Mouse (Mus musculus) embryonic facial prominence, embryonic 14.5 days (tissue): ENCODE measurements around the gene Rab2b. TPM values are rescaled to one million over a fixed set of nuclear protein-coding genes. Genes with fewer than 3 reads are reported as not detected.

ENCODE experiments used
- ATAC-seq: fragments of 200-750 bp; cut with Nextera tagmentation; 2 replicates; pipeline ENCODE4 v1.8.0; 2017; ENCODE audit warnings: low read depth, moderate number of reproducible peaks, moderate TSS enrichment
- DNase-seq: peaks from one replicate; pipeline ENCODE4 v3.0.0-alpha.2; 2015; ENCODE audit warnings: low spot score
- H3K27ac ChIP-seq: fragments of 300-500 bp; sonication (generic); replicated peaks from 2 replicates; pipeline ENCODE4 v1.5.1; 2014; ENCODE audit warnings: low read depth, mild to moderate bottlenecking, low read length, moderate library complexity
- H3K27me3 ChIP-seq: fragments of 300-500 bp; sonication (generic); replicated peaks from 2 replicates; pipeline ENCODE4 v1.6.1; 2014; ENCODE audit warnings: low read length; ENCODE audit not compliant: control insufficient read depth, insufficient read depth
- H3K36me3 ChIP-seq: fragments of 300-500 bp; sonication (generic); 2 replicates; pipeline ENCODE4 v1.6.1; 2014; ENCODE audit warnings: low read length, mixed read lengths; ENCODE audit not compliant: control insufficient read depth, insufficient read depth
- H3K4me1 ChIP-seq: fragments of 300-500 bp; sonication (generic); 2 replicates; pipeline ENCODE4 v1.6.1; 2014; ENCODE audit warnings: antibody characterized with exemption, low read length; ENCODE audit not compliant: control insufficient read depth, insufficient read depth
- H3K4me2 ChIP-seq: fragments of 300-500 bp; sonication (generic); 2 replicates; pipeline ENCODE4 v1.6.1; 2014; ENCODE audit warnings: low read depth, mild to moderate bottlenecking, low read length, moderate library complexity, mixed read lengths
- H3K4me3 ChIP-seq: fragments of 300-500 bp; sonication (generic); 2 replicates; pipeline ENCODE4 v1.5.1; 2014; ENCODE audit warnings: low read depth, mild to moderate bottlenecking, low read length
- H3K9ac ChIP-seq: fragments of 300-500 bp; sonication (generic); 2 replicates; pipeline ENCODE4 v1.6.1; 2014; ENCODE audit warnings: low read depth, mild to moderate bottlenecking, low read length, moderate library complexity, mixed read lengths
- H3K9me3 ChIP-seq: fragments of 300-500 bp; sonication (generic); 2 replicates; pipeline ENCODE4 v1.6.1; 2016; ENCODE audit warnings: low read length; ENCODE audit not compliant: control insufficient read depth
- WGBS: fragments of 180-500 bp; shearing (Covaris S2); extraction: QIAGEN DNeasy Blood & Tissue Kit; methylation state at CpG from one replicate; pipeline ENCODE4 v1.1.7; 2014; 5-methylcytosine and 5-hydroxymethylcytosine counted together
- polyA plus RNA-seq: library from polyadenylated mRNA; unstranded; fragments of >200 nt; fragmentation: Nextera tagmentation; extraction: Ambion mirVana; gene quantifications from 2 replicates; pipeline ENCODE4 v1.2.1, GENCODE M21; 2014

Gene Rab2b
- polyA plus RNA-seq, result 17.3 and 19.9 TPM in 2 replicates

DNA sequence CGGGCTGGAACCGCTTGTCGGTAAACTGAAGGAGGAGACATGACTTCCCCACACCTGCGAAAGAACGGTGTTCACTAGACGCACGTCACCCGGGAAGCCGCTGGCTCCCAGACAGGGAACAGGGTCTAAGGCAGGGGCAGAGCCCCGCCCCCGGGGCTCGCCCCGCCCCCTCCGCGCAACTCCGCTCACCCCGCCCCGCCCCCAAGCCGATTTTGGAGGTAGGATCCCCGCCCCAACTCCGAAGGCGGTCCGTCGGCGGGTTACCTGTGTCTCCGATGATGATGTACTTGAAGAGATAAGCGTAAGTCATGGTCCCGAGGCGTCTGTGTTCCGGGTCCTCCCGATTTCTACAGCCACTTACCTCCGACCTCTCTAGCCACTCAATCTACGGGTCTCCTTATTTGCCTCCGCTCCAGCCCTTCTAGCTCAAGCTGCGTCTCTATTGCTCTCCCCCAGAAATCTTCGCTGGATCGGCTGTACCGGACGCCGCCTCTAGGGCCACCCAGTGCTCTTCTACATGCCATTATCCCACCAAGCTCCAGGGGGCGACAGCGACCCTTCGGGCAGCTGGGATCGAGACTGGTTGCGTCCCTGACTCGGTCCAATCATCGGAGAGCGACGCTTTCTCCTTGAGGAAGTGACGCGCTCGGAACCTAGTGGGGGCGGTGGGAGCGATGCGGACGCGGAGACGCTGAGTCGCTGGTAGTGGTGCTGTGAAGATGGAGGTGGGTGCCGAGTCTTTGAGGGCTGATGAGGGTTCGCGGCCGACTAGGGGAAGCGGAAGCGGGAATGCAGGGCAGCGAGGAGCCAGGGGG is at the start of gene Rab2b, which contains the start of gene Tox4:
Rab2b (minus strand) TSS at position 614 of the 815 bp plus-strand sequence.
Tox4 (plus strand) TSS at position 215 of the 815 bp plus-strand sequence.
- ATAC-seq (peak; percentile 99), DNase-seq (peak; percentile 99)
- H3K36me3 ChIP-seq, result peaks cover 12% of the 10 kb centered on the region
- H3K27ac ChIP-seq, result peak within 1 kb of the TSS; percentile 88
- H3K4me3 ChIP-seq, result peak within 1 kb of the TSS; percentile 91
- H3K4me1 ChIP-seq, result peaks cover 11% of the 10 kb centered on the region
- peak within 1 kb of the TSS; percentile 94 for H3K9ac ChIP-seq
- no peaks in the 10 kb centered on the region for H3K27me3 ChIP-seq
- H3K9me3 ChIP-seq, result no peaks in the 10 kb centered on the region
- 1% methylated on average over 50 of the region's 66 CpGs for WGBS
- H3K4me2 ChIP-seq, result peak within 1 kb of the TSS; percentile 73

DNA sequence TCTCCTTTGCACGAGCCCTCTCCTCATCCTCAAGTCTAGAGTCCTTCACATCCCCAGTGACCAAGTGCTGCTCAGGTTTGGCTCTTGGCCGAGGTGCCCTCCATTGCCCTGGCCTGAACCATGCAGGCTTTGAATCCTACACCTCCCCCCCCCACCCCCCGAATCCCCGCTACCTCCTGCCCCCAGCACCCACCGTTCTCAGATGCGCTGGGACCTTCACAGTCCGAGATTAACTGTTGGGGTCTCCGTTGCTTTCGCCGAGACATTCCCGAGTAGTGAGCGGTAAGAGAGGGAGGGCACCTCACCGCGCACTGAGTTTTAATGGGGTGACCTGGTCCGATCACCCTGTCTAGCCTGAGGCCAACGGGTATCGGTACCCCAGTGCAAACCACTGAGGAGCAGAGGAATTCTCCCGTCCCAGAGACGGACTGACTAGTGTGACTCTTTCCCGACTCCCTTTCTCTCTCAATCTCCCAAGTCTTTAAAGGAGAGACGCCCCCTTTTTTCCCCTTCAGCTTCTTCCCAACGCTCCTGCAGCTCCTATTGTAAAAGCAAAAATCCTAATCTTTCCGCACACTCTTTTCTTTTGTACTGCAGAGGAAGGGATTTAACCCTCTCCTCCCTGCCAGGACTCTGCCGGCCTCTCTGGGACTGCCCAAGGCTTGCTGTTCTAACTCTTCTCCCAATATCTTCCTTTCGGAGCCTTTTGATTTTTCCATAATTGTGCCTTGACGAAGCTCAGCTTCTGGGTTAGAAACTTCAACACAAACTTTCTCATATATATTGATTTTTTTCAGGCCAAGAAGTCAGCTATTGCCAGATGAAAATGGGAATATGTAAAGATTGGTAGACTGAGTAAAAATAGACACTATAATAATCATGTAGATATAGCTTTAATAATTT is 48.8 kb upstream of the Rab2b start, which contains the start of gene Sall2:
Sall2 (minus strand) TSS at position 853 of the 903 bp plus-strand sequence.
- H3K9ac ChIP-seq, result peak within 1 kb of the TSS; percentile 63
- peaks cover 8% of the 10 kb centered on the region; the same call in 1 of the 2 replicates for H3K27me3 ChIP-seq
- H3K4me1 ChIP-seq, result no peaks in the 10 kb centered on the region
- WGBS, result under 1% methylated on average over 26 of the region's 26 CpGs
- H3K36me3 ChIP-seq, result no peaks in the 10 kb centered on the region
- peak within 1 kb of the TSS; percentile 68 for H3K4me2 ChIP-seq
- DNase-seq, result peak; percentile 25
- H3K4me3 ChIP-seq, result peak within 1 kb of the TSS; percentile 44
- H3K27ac ChIP-seq, result no peak within 1 kb of the TSS
- ATAC-seq, result peak; percentile 45
- H3K9me3 ChIP-seq, result no peaks in the 10 kb centered on the region

DNA sequence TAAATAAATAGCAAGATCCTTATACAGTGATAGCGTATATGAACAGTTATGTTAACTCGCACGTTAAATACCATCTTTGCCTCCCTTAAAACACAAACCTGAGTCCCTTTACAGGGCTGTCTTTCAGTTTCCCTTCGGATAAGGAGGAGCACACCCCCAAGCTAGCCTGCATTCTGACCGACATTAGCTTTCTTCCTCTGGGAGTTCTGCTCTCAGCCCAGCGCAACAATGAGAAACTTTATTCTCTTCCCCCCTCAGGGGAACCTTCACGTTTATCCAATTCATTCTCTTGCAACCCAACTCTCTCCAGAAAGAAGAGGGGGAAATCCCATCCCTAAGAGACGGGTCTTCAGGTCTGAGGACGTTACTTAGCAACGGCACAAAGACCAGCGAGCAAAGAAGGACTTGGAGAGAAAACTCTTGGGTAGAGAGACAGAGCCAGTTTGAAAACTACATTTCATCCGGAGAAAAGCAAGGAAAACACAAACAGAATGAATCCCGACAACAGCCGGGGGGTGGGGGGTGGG is 48.1 kb upstream of the Rab2b start:
- no peak overlapping the region for H3K27ac ChIP-seq
- ATAC-seq, result peak; percentile 58
- H3K36me3 ChIP-seq, result no peaks in the 10 kb centered on the region
- no peaks in the 10 kb centered on the region for H3K9me3 ChIP-seq
- DNase-seq, result peak; percentile 69
- H3K4me3 ChIP-seq, result peak overlapping the region; percentile 44
- under 1% methylated on average over 12 of the region's 14 CpGs for WGBS
- H3K9ac ChIP-seq, result peak overlapping the region; percentile 63
- H3K4me2 ChIP-seq, result peak overlapping the region; percentile 68
- no peaks in the 10 kb centered on the region for H3K4me1 ChIP-seq
- peaks cover 8% of the 10 kb centered on the region; the same call in 1 of the 2 replicates for H3K27me3 ChIP-seq

DNA sequence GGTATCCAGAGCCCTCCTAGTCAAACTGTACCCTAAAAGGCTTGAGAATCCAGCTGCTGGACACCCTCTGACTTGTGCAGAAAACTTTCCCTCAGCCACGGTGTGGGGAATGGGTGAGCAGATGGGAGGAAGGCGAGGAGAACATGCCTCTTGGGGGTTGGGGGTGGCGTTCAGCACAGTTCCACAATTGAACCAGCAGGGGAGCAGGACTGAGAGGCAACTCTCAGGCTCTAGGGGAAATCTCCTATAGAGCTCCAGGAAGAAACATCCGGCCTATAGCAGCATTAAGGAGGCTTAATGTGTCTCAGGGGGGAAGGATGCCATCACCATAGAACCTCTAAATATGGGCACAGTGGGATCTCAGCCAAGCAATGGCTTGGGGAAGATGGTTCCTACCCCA is 46.5 kb upstream of the Rab2b start:
- WGBS, result 9% methylated on average over 4 of the region's 4 CpGs
- Histone ChIP-seq H3K27me3 (peaks cover 8% of the 10 kb centered on the region; the same call in 1 of the 2 replicates), H3K9me3 (no peaks in the 10 kb centered on the region), H3K9ac (no peak overlapping the region), H3K4me1 (no peaks in the 10 kb centered on the region), H3K27ac (no peak overlapping the region), H3K4me3 (no peak overlapping the region), H3K4me2 (peak overlapping the region; percentile 4; the same call in 1 of the 2 replicates), H3K36me3 (no peaks in the 10 kb centered on the region)
- DNase-seq, result peak; percentile 51
- peak; percentile 58; the same call in 1 of the 2 replicates for ATAC-seq

DNA sequence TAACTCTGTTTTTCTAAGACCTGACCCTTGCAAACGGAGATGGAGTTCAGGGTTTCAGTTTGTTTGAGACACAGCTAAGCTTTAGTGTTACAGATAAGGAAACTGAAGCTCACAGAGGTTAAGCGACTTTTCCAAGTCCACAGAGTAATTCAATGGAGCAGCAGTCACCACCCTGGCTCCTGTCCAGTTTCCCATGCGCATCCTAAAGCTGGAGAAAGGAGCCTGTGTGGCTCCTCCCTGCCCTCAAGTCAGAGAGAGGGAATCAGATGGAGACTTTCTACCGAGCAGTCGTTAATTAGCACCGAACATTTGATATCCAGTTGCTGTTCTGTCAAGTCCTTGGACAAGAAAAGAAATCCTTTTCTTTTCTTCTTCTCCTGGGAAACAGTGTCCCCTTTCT is 40.0 kb upstream of the Rab2b start:
- ATAC-seq (no peak), DNase-seq (peak; percentile 19)
- no peak overlapping the region for H3K4me2 ChIP-seq
- WGBS, result 43% methylated on average over 6 of the region's 6 CpGs
- H3K27me3 ChIP-seq, result no peaks in the 10 kb centered on the region
- no peak overlapping the region for H3K4me3 ChIP-seq
- H3K4me1 ChIP-seq, result 0 out of 2 replicates have a peak, but pooled peaks cover 10% of the 10 kb centered on the region
- H3K9ac ChIP-seq, result no peak overlapping the region
- H3K9me3 ChIP-seq, result no peaks in the 10 kb centered on the region
- peaks cover 4% of the 10 kb centered on the region for H3K36me3 ChIP-seq
- H3K27ac ChIP-seq, result no peak overlapping the region

DNA sequence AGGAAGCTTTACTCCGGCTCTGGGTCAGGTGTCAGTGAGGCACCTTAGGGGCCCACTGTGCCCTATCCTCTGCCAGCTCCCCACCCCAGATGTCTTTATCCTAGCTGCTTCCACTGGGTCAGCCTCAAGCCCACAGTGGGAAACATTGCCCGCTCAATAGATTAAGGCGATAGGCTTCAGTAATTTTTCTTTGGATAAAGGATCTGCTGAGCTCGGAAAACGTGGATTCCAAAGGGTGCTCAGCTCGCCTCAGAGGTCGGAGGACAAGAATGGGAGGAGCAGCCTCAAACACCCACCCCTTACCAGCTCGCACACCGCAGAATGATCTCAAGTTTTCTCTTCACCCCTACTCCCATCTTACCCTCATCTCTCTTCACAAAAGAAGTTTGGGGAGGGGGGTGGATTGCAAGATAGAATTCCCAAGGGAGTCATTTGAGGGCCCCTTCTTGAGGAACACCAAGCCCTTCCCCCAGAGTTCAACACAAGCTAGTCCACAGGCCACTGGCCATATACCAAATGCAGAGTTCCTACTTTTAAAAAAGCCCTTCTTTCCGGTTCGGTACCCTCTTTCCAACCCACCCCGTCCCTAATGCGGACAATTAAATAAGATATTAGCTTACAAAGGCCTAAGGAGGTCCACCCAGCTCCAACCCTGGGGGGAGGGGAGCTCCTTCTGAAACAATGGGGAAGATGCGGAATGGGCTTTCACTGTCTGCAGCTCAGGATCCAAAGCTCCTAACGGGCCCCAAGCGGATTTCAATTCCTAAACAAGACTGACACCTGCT is 37.3 kb upstream of the Rab2b start:
- peak overlapping the region; percentile 77 for H3K4me3 ChIP-seq
- no peaks in the 10 kb centered on the region for H3K9me3 ChIP-seq
- H3K4me2 ChIP-seq, result peak overlapping the region; percentile 64
- DNase-seq, result peak; percentile 76
- peak overlapping the region; percentile 92 for H3K9ac ChIP-seq
- peak; percentile 81 for ATAC-seq
- peak overlapping the region; percentile 92 for H3K27ac ChIP-seq
- peaks cover 15% of the 10 kb centered on the region; the same call in 1 of the 2 replicates for H3K4me1 ChIP-seq
- peaks cover 31% of the 10 kb centered on the region for H3K36me3 ChIP-seq
- 8% methylated on average over 16 of the region's 16 CpGs for WGBS
- H3K27me3 ChIP-seq, result no peaks in the 10 kb centered on the region

DNA sequence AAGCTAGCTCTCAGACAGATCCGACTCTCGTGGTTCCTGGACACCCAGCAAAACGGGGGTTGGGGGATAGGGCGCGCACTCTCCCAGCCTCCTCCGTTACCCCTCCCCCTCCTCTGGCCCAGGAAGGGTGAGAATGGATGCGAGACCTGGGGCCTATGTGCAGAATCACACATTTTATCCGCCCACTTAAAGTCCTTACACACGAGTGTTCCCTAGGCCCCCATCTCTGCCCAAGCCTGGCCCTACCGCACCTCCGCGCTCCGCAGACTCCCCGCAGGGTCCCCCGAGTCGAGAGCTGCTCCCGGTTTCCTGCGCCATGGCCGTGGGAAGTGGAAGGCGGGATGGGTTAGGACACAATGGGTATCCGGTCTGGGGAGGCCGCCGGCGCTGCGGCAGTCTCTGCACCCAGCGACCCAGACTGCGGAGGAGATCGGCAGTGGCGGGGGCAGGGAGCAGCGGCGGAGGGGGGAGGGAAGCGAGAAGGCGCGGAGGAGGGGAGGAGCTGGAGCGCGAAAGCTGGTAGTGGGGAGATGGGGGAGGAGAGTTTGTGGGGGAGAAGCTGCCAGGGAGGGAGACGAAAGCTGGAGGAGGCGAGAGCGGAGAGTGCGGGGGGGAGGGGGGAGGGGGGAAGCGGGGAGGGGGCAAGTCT is 36.6 kb upstream of the Rab2b start:
- under 1% methylated on average over 29 of the region's 41 CpGs for WGBS
- ATAC-seq (peak; percentile 81), DNase-seq (peak; percentile 92)
- Histone ChIP-seq H3K36me3 (peaks cover 38% of the 10 kb centered on the region), H3K4me3 (peak overlapping the region; percentile 77), H3K27ac (peak overlapping the region; percentile 92), H3K9ac (peak overlapping the region; percentile 92), H3K4me1 (peaks cover 15% of the 10 kb centered on the region; the same call in 1 of the 2 replicates), H3K4me2 (peak overlapping the region; percentile 64), H3K9me3 (no peaks in the 10 kb centered on the region), H3K27me3 (no peaks in the 10 kb centered on the region)
